Mouse (Mus musculus): Measurements from ENCODE around the gene Sfi1. TPM values are rescaled to one million over a fixed set of nuclear protein-coding genes. Genes with fewer than 3 reads are reported as not detected.
"Not testable (repeated sequence)": the region's sequence is repeated elsewhere in the genome, so short reads cannot be mapped to it uniquely, and the experiment has no call there.

Sfi1 gene
- 10 to 100 TPM; 48.2 to 69.5 TPM for total RNA-seq (2021)

- intact Hi-C loops (cut with DNase I), result no loop called here
- DNase-seq (ENCODE audit: low spot score in 2 of 2), result no peak
These were observed at the start of gene Sfi1 for GRCm38 (mm10) chr11:3193363-3193762. Gene Sfi1, minus strand, starts transcription at chr11:3193463.

GRCm38 (mm10) chr11:3242395-3242794 lies 49.1 kb upstream of the Sfi1 start:
- DNase-seq (ENCODE audit: low spot score in 2 of 2), result no peak

GRCm38 (mm10) chr11:3235277-3235676 lies 42.0 kb upstream of the Sfi1 start:
- DNase-seq (ENCODE audit: low spot score in 2 of 2), result no peak
- intact Hi-C loops (cut with DNase I), result no loop called here

More at GRCm38 (mm10) chr11:3242395-3242794, 49.1 kb upstream of the Sfi1 start:
- intact Hi-C loops (cut with DNase I), result no loop called here

- DNase-seq (ENCODE audit: low spot score in 2 of 2), result no peak
- intact Hi-C loops (cut with DNase I), result no loop called here
These were observed 40.4 kb upstream of the Sfi1 start for GRCm38 (mm10) chr11:3233704-3234103.

- intact Hi-C loops (cut with DNase I), result no loop called here
- DNase-seq (ENCODE audit: low spot score in 2 of 2), result no peak
These were observed 39.0 kb upstream of the Sfi1 start for GRCm38 (mm10) chr11:3232248-3232647.

- intact Hi-C loops (cut with DNase I), result no loop called here
- no peak for DNase-seq (ENCODE audit: low spot score in 2 of 2)
These were observed 33.9 kb upstream of the Sfi1 start for GRCm38 (mm10) chr11:3227113-3227512.

GRCm38 (mm10) chr11:3223105-3223504 lies 29.8 kb upstream of the Sfi1 start:
- DNase-seq (ENCODE audit: low spot score in 2 of 2), result no peak
- intact Hi-C loops (cut with DNase I), result no loop called here

- DNase-seq (ENCODE audit: low spot score in 2 of 2), result no peak
- intact Hi-C loops (cut with DNase I), result no loop called here
These were observed 19.3 kb upstream of the Sfi1 start for GRCm38 (mm10) chr11:3212526-3212925.

- DNase-seq (ENCODE audit: low spot score in 2 of 2), result no peak
- intact Hi-C loops (cut with DNase I), result no loop called here
These were observed 13.5 kb upstream of the Sfi1 start for GRCm38 (mm10) chr11:3206783-3207182.

- intact Hi-C loops (cut with DNase I), result no loop called here
These were observed 11.9 kb upstream of the Sfi1 start for GRCm38 (mm10) chr11:3205207-3205606.

GRCm38 (mm10) chr11:3203771-3204170 lies 10.5 kb upstream of the Sfi1 start:
- intact Hi-C loops (cut with DNase I), result no loop called here
- DNase-seq (ENCODE audit: low spot score in 2 of 2), result no peak

More at GRCm38 (mm10) chr11:3205207-3205606, 11.9 kb upstream of the Sfi1 start:
- DNase-seq (ENCODE audit: low spot score in 2 of 2), result no peak

- DNase-seq (ENCODE audit: low spot score in 2 of 2), result peak; percentile 23
These were observed 9.6 kb upstream of the Sfi1 start for GRCm38 (mm10) chr11:3202781-3203441.

GRCm38 (mm10) chr11:3202231-3202701 lies 9.0 kb upstream of the Sfi1 start, which contains the start of gene Eif4enif1:
Gene Eif4enif1, plus strand, starts transcription at chr11:3202392.
- peak; percentile 92 to 95 for DNase-seq (ENCODE audit: low spot score in 2 of 2)
- intact Hi-C loops (cut with DNase I), result no loop called here

More at GRCm38 (mm10) chr11:3202781-3203441, 9.6 kb upstream of the Sfi1 start:
- intact Hi-C loops (cut with DNase I), result no loop called here

- intact Hi-C loops (cut with DNase I), result no loop called here
- no peak for DNase-seq (ENCODE audit: low spot score in 2 of 2)
These were observed 8.3 kb upstream of the Sfi1 start for GRCm38 (mm10) chr11:3201326-3202230.

- intact Hi-C loops (cut with DNase I); DNase-seq (ENCODE audit: low spot score in 2 of 2): not testable (repeated sequence)
These were observed 7.4 kb upstream of the Sfi1 start for GRCm38 (mm10) chr11:3200636-3201035.

- intact Hi-C loops (cut with DNase I); DNase-seq (ENCODE audit: low spot score in 2 of 2): not testable (repeated sequence)
These were observed 10.6 kb downstream of the Sfi1 start for GRCm38 (mm10) chr11:3182707-3183106.

- intact Hi-C loops (cut with DNase I); DNase-seq (ENCODE audit: low spot score in 2 of 2): not testable (repeated sequence)
These were observed 11.3 kb downstream of the Sfi1 start for GRCm38 (mm10) chr11:3181971-3182370.

GRCm38 (mm10) chr11:3181250-3181649 lies 12.0 kb downstream of the Sfi1 start:
- DNase-seq (ENCODE audit: low spot score in 2 of 2), result peak; percentile 71 to 75
- intact Hi-C loops (cut with DNase I), result not testable (repeated sequence)

GRCm38 (mm10) chr11:3180510-3181160 lies 12.6 kb downstream of the Sfi1 start:
- not testable (repeated sequence) for DNase-seq (ENCODE audit: low spot score in 2 of 2)

GRCm38 (mm10) chr11:3179726-3180092 lies 13.6 kb downstream of the Sfi1 start:
- peak in 1 of 2 experiments; percentile 50 for DNase-seq (ENCODE audit: low spot score in 2 of 2)
- intact Hi-C loops (cut with DNase I), result not testable (repeated sequence)

More at GRCm38 (mm10) chr11:3180510-3181160, 12.6 kb downstream of the Sfi1 start:
- intact Hi-C loops (cut with DNase I), result not testable (repeated sequence)

Data from left cerebral cortex, postnatal 25 days (tissue).